Mouse (Mus musculus): ENCODE measurements around the gene Ly6g5c. TPM values are rescaled to one million over a fixed set of nuclear protein-coding genes. Genes with fewer than 3 reads are reported as not detected.

Gene Ly6g5c
- polyA plus RNA-seq (2015; fragmentation: Nextera tagmentation; extraction: Ambion mirVana): not detected in 2 replicates

- H3K4me1 ChIP-seq: no peaks in the 10 kb centered on the region
- WGBS: 88% methylated on average over 6 of the region's 6 CpGs
- H3K36me3 ChIP-seq: peaks cover 7% of the 10 kb centered on the region
- no peaks in the 10 kb centered on the region for H3K27me3 ChIP-seq
- no peak within 1 kb of the TSS for H3K9ac ChIP-seq
- no peak within 1 kb of the TSS for H3K4me2 ChIP-seq
- no peak for ATAC-seq (ENCODE audit: borderline replicate concordance, extremely low read depth, low FRiP score, low TSS enrichment)
- no peak within 1 kb of the TSS for H3K27ac ChIP-seq
- no peak within 1 kb of the TSS for H3K4me3 ChIP-seq
- no peaks in the 10 kb centered on the region for H3K9me3 ChIP-seq
These were observed at the start of gene Ly6g5c for GRCm38 (mm10) chr17:35108097-35108496. Gene Ly6g5c, plus strand, starts transcription at chr17:35108279.

GRCm38 (mm10) chr17:35058316-35058715 lies 49.8 kb upstream of the Ly6g5c start:
- Histone ChIP-seq H3K4me3 (peak overlapping the region; percentile 77), H3K4me1 (peaks cover 20% of the 10 kb centered on the region), H3K9me3 (no peaks in the 10 kb centered on the region), H3K4me2 (peak overlapping the region; percentile 81; the same call in 1 of the 2 replicates), H3K27ac (peak overlapping the region; percentile 93), H3K27me3 (no peaks in the 10 kb centered on the region), H3K36me3 (peaks cover 67% of the 10 kb centered on the region), H3K9ac (no peak overlapping the region)
- ATAC-seq (ENCODE audit: borderline replicate concordance, extremely low read depth, low FRiP score, low TSS enrichment): no peak
- 40% methylated on average over 9 of the region's 9 CpGs for WGBS

- H3K4me3 ChIP-seq: peak within 1 kb of the TSS; percentile 77
- H3K4me2 ChIP-seq: peak within 1 kb of the TSS; percentile 81
- peak within 1 kb of the TSS; percentile 93 for H3K27ac ChIP-seq
- ATAC-seq (ENCODE audit: borderline replicate concordance, extremely low read depth, low FRiP score, low TSS enrichment): peak; percentile 95
- peaks cover 23% of the 10 kb centered on the region for H3K4me1 ChIP-seq
- H3K9me3 ChIP-seq: no peaks in the 10 kb centered on the region
- H3K9ac ChIP-seq: peak within 1 kb of the TSS; percentile 79
- H3K27me3 ChIP-seq: no peaks in the 10 kb centered on the region
- under 1% methylated on average over 57 of the region's 57 CpGs for WGBS
- peaks cover 58% of the 10 kb centered on the region for H3K36me3 ChIP-seq
These were observed 48.9 kb upstream of the Ly6g5c start, which contains the start of gene Ddah2 for GRCm38 (mm10) chr17:35058911-35059892. Gene Ddah2, plus strand, starts transcription at chr17:35059035.

DNA sequence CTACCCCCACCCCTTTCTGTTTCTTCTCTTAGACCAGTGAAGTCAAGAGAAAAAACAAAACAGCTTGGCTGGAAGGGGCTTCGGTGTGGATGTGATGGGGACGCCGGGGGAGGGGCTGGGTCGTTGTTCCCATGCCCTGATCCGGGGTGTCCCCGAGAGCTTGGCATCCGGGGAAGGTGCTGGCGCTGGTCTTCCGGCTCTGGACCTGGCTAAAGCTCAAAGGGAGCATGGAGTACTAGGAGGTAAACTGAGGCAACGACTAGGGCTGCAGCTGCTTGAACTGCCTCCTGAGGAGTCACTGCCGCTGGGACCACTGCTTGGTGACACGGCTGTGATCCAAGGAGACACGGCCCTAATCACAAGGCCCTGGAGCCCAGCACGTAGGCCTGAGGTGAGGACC lies 48.0 kb upstream of the Ly6g5c start:
- Histone ChIP-seq H3K9ac (peak overlapping the region; percentile 79), H3K4me3 (peak overlapping the region; percentile 77), H3K27ac (no peak overlapping the region), H3K4me2 (peak overlapping the region; percentile 81), H3K9me3 (no peaks in the 10 kb centered on the region), H3K36me3 (peaks cover 52% of the 10 kb centered on the region), H3K27me3 (no peaks in the 10 kb centered on the region), H3K4me1 (peaks cover 30% of the 10 kb centered on the region)
- WGBS: 15% methylated on average over 14 of the region's 14 CpGs
- ATAC-seq (ENCODE audit: borderline replicate concordance, extremely low read depth, low FRiP score, low TSS enrichment): no peak

GRCm38 (mm10) chr17:35060737-35061297 lies 47.3 kb upstream of the Ly6g5c start:
- Histone ChIP-seq H3K27me3 (no peaks in the 10 kb centered on the region), H3K9ac (no peak overlapping the region; the same call in 1 of the 2 replicates), H3K9me3 (no peaks in the 10 kb centered on the region), H3K36me3 (peaks cover 44% of the 10 kb centered on the region), H3K4me1 (peaks cover 37% of the 10 kb centered on the region), H3K4me3 (peak overlapping the region; percentile 77), H3K27ac (no peak overlapping the region), H3K4me2 (peak overlapping the region; percentile 81)
- 57% methylated on average over 22 of the region's 22 CpGs for WGBS
- ATAC-seq (ENCODE audit: borderline replicate concordance, extremely low read depth, low FRiP score, low TSS enrichment): no peak

- Histone ChIP-seq H3K4me3 (no peak overlapping the region), H3K27ac (no peak overlapping the region), H3K9me3 (no peaks in the 10 kb centered on the region), H3K4me2 (peak overlapping the region; percentile 81; the same call in 1 of the 2 replicates), H3K9ac (no peak overlapping the region), H3K36me3 (peaks cover 40% of the 10 kb centered on the region), H3K4me1 (peaks cover 40% of the 10 kb centered on the region), H3K27me3 (peaks cover under 1% of the 10 kb centered on the region)
- 81% methylated on average over 8 of the region's 8 CpGs for WGBS
- no peak for ATAC-seq (ENCODE audit: borderline replicate concordance, extremely low read depth, low FRiP score, low TSS enrichment)
These were observed 46.8 kb upstream of the Ly6g5c start for GRCm38 (mm10) chr17:35061299-35061698.

- H3K9me3 ChIP-seq: no peaks in the 10 kb centered on the region
- H3K4me2 ChIP-seq: no peak overlapping the region
- 82% methylated on average over 3 of the region's 3 CpGs for WGBS
- no peak for ATAC-seq (ENCODE audit: borderline replicate concordance, extremely low read depth, low FRiP score, low TSS enrichment)
- H3K9ac ChIP-seq: no peak overlapping the region
- H3K27me3 ChIP-seq: peaks cover 13% of the 10 kb centered on the region
- H3K36me3 ChIP-seq: peaks cover 20% of the 10 kb centered on the region
- H3K4me1 ChIP-seq: peaks cover 35% of the 10 kb centered on the region
- H3K4me3 ChIP-seq: no peak overlapping the region
- no peak overlapping the region for H3K27ac ChIP-seq
These were observed 44.6 kb upstream of the Ly6g5c start for GRCm38 (mm10) chr17:35063466-35063865.

DNA sequence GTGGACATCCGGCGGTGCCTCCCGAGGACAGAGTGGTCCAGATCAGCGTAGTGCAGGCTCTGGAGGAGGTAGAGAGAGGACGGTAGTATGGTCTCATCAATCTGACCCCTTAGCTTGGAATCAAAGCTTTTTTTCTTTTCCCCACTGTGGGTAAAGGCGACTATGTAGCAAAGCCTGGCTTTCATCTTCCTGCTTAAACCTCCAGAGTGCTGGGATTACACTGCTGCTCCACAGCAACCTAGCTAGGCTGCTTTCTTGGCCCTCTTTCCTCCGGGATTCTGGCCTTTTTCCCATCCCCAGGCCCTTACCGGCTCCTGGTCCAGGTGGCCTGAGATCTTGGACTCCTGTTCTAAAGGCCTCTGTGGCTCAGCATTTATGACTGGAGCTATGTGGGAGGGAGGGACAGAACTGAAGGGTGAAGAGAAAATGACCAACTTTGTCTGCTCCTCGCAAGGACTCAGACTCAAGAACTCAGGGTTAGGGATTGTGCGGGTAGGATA lies 43.7 kb upstream of the Ly6g5c start:
- Histone ChIP-seq H3K9me3 (no peaks in the 10 kb centered on the region), H3K4me2 (peak overlapping the region; percentile 71), H3K36me3 (peaks cover 20% of the 10 kb centered on the region), H3K9ac (no peak overlapping the region; the same call in 1 of the 2 replicates), H3K4me1 (peaks cover 32% of the 10 kb centered on the region), H3K4me3 (peak overlapping the region; percentile 38), H3K27me3 (peaks cover 13% of the 10 kb centered on the region), H3K27ac (peak overlapping the region; percentile 91)
- no peak for ATAC-seq (ENCODE audit: borderline replicate concordance, extremely low read depth, low FRiP score, low TSS enrichment)
- WGBS: 34% methylated on average over 10 of the region's 10 CpGs

- Histone ChIP-seq H3K27ac (peak within 1 kb of the TSS; percentile 91), H3K9ac (peak within 1 kb of the TSS; percentile 7)
- WGBS: 3% methylated on average over 48 of the region's 48 CpGs
These were observed 42.8 kb upstream of the Ly6g5c start, which contains the start of gene Ly6g6c for GRCm38 (mm10) chr17:35064951-35065947. Gene Ly6g6c, plus strand, starts transcription at chr17:35065388.

DNA sequence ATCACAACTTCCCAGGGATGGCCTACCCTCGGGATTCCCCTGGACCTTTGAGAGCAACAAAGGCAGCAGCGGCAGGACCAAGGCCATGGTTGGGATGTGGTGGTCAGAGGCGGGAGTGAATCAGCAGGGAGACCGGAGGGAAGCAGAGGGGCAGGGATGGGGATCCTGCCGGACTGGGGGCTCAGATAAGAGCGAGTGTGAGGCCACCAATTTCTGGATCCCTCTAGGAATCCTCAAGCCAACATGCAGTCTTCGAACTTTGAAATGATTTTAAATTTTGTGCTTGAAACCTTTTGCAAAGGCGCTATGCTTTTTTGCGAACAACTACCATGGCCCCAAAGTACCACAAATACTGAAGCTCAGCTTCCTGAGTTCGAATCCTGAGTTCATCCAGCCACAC lies 42.0 kb upstream of the Ly6g5c start, which contains the start of gene Mpig6b:
Gene Mpig6b, minus strand, starts transcription at position 101 of the 400 bp plus-strand sequence.
- H3K27ac ChIP-seq: peak within 1 kb of the TSS; percentile 91
- 46% methylated on average over 10 of the region's 10 CpGs for WGBS
- peaks cover 13% of the 10 kb centered on the region for H3K27me3 ChIP-seq

More at GRCm38 (mm10) chr17:35064951-35065947, 42.8 kb upstream of the Ly6g5c start, which contains the start of gene Ly6g6c:
- H3K4me1 ChIP-seq: peaks cover 29% of the 10 kb centered on the region
- H3K27me3 ChIP-seq: peaks cover 13% of the 10 kb centered on the region
- peak within 1 kb of the TSS; percentile 71 for H3K4me2 ChIP-seq
- H3K36me3 ChIP-seq: peaks cover 20% of the 10 kb centered on the region
- H3K4me3 ChIP-seq: peak within 1 kb of the TSS; percentile 38
- peak; percentile 82 for ATAC-seq (ENCODE audit: borderline replicate concordance, extremely low read depth, low FRiP score, low TSS enrichment)
- H3K9me3 ChIP-seq: no peaks in the 10 kb centered on the region

More for the DNA sequence above, 42.0 kb upstream of the Ly6g5c start, which contains the start of gene Mpig6b:
- Histone ChIP-seq H3K36me3 (peaks cover 14% of the 10 kb centered on the region), H3K4me2 (peak within 1 kb of the TSS; percentile 71), H3K4me1 (peaks cover 20% of the 10 kb centered on the region), H3K9me3 (no peaks in the 10 kb centered on the region), H3K4me3 (peak within 1 kb of the TSS; percentile 38), H3K9ac (peak within 1 kb of the TSS; percentile 7)
- ATAC-seq (ENCODE audit: borderline replicate concordance, extremely low read depth, low FRiP score, low TSS enrichment): no peak
